Mouse (Mus musculus) MEL (cell line): ENCODE measurements around the gene Ddx46.

Source experiments
- GATA1 ChIP-seq: IDR thresholded peaks from 2 replicates; pipeline ENCODE4 v1.6.1; 2011; ENCODE audit warnings: low read depth, low read length, improper control_type of control experiment
- KAT2A ChIP-seq: conservative IDR thresholded peaks from 2 replicates; pipeline ENCODE4 v1.6.1; 2012; ENCODE audit warnings: low read depth, low read length, improper control_type of control experiment, inconsistent platforms
- NELFE ChIP-seq: IDR thresholded peaks from 2 replicates; pipeline ENCODE4 v1.6.1; 2011; ENCODE audit warnings: low read depth, low read length, improper control_type of control experiment
- POLR2A ChIP-seq, 2 experiments: IDR thresholded peaks; 2 replicates each; pipeline ENCODE4 v1.6.1; 2011 to 2012; ENCODE audit warnings: low read length in 2 of 2, mild to moderate bottlenecking in 2 of 2, control low read depth in 1 of 2, improper control_type of control experiment in 1 of 2, low read depth in 1 of 2, moderate library complexity in 1 of 2; ENCODE audit not compliant: control insufficient read depth in 1 of 2, insufficient read depth in 1 of 2, poor library complexity in 1 of 2
- POLR2AphosphoS2 ChIP-seq: IDR thresholded peaks from 2 replicates; pipeline ENCODE4 v1.6.1; 2011; ENCODE audit warnings: low read length, improper control_type of control experiment

GRCm38 (mm10) chr13:55596802-55597201 lies 38.0 kb upstream of the Ddx46 start:
- TF ChIP-seq KAT2A (no peak), POLR2A (IDR thresholded peaks at IDR 0.05; ENCODE audit: control insufficient read depth in 1 of 2, insufficient read depth in 1 of 2, low read depth in 1 of 2, low read length in 2 of 2, poor library complexity in 1 of 2) (no peak), NELFE (no peak), GATA1 (no peak), POLR2AphosphoS2 (no peak)
